Mouse (Mus musculus) CH12.LX (cell line): ENCODE data around the gene Svep1.

ENCODE experiments used
- CHD2 ChIP-seq: IDR thresholded peaks from 2 replicates; pipeline ENCODE4 v1.6.1; 2011; ENCODE audit warnings: low read length, improper control_type of control experiment
- CTCF ChIP-seq, 2 experiments: IDR thresholded peaks in 1 of 2; conservative IDR thresholded peaks in 1 of 2; 2 replicates each; pipeline ENCODE4 v1.5.1; 2011 to 2012; ENCODE audit warnings: low read depth in 2 of 2, low read length in 2 of 2, improper control_type of control experiment in 1 of 2, inconsistent platforms in 1 of 2, mild to moderate bottlenecking in 1 of 2, moderate library complexity in 1 of 2
- JUND ChIP-seq: conservative IDR thresholded peaks from 2 replicates; pipeline ENCODE4 v1.6.1; 2011; ENCODE audit warnings: low read depth, low read length, improper control_type of control experiment
- MAFK ChIP-seq: IDR thresholded peaks from 2 replicates; pipeline ENCODE4 v1.6.1; 2011; ENCODE audit warnings: low read length, improper control_type of control experiment; ENCODE audit not compliant: insufficient replicate concordance
- MAZ ChIP-seq: IDR thresholded peaks from 2 replicates; pipeline ENCODE4 v1.6.1; 2012; ENCODE audit warnings: low read depth, mild to moderate bottlenecking, inconsistent platforms, low read length, improper control_type of control experiment, moderate library complexity
- NRF1 ChIP-seq: IDR thresholded peaks from 2 replicates; pipeline ENCODE4 v1.6.1; 2014; ENCODE audit warnings: low read depth, mild to moderate bottlenecking, inconsistent platforms, low read length, improper control_type of control experiment, moderate library complexity
- POLR2A ChIP-seq: IDR thresholded peaks from 2 replicates; pipeline ENCODE4 v1.6.1; 2011; ENCODE audit warnings: low read depth, mild to moderate bottlenecking, improper control_type of control experiment, low read length
- TBP ChIP-seq: conservative IDR thresholded peaks from 2 replicates; pipeline ENCODE4 v1.6.1; 2011; ENCODE audit warnings: low read depth, low read length, improper control_type of control experiment
- TCF12 ChIP-seq: IDR thresholded peaks from 2 replicates; pipeline ENCODE4 v1.6.1; 2014; ENCODE audit warnings: low read depth, mild to moderate bottlenecking, inconsistent platforms, low read length, improper control_type of control experiment
- USF1 ChIP-seq: IDR thresholded peaks from 2 replicates; pipeline ENCODE4 v1.6.1; 2014; ENCODE audit warnings: low read depth, mild to moderate bottlenecking, inconsistent platforms, low read length, improper control_type of control experiment
- ZC3H11A ChIP-seq: IDR thresholded peaks from 2 replicates; pipeline ENCODE4 v1.6.1; 2012; ENCODE audit warnings: low read depth, mild to moderate bottlenecking, inconsistent platforms, low read length, improper control_type of control experiment
- ZKSCAN1 ChIP-seq: IDR thresholded peaks from 2 replicates; pipeline ENCODE4 v1.6.1; 2012; ENCODE audit warnings: low read depth, inconsistent platforms, low read length, improper control_type of control experiment, borderline replicate concordance

GRCm38 (mm10) chr4:58068886-58069285, 137.8 kb downstream of the Svep1 start:
- no peak for TF ChIP-seq CTCF (conservative IDR thresholded peaks at IDR 0.05 in 1 of 2, IDR thresholded peaks at IDR 0.05 in 1 of 2; ENCODE audit: low read depth in 2 of 2, low read length in 2 of 2)
- TF ChIP-seq NRF1 = no peak
- no peak for TF ChIP-seq POLR2A
- no peak for TF ChIP-seq MAZ
- TF ChIP-seq ZKSCAN1 = no peak
- no peak for TF ChIP-seq USF1
- no peak for TF ChIP-seq MAFK
- TF ChIP-seq TBP = no peak
- no peak for TF ChIP-seq CHD2
- no peak for TF ChIP-seq JUND
- TF ChIP-seq ZC3H11A = no peak
- no peak for TF ChIP-seq TCF12
